Mouse (Mus musculus) small intestine, adult 2 months (tissue): Measurements from ENCODE around the gene Gm32802.

Experiments
- CTCF ChIP-seq: fragments of 200-500 bp; IDR thresholded peaks from 2 replicates; pipeline ENCODE4 v1.5.1; 2012; ENCODE audit warnings: low read depth, mild to moderate bottlenecking, control low read depth, inconsistent platforms, low read length, moderate library complexity, mixed read lengths; ENCODE audit not compliant: insufficient replicate concordance, insufficient read length; ENCODE audit errors: extremely low read depth
- POLR2A ChIP-seq: fragments of 200-500 bp; IDR thresholded peaks from 2 replicates; pipeline ENCODE4 v1.6.1; 2012; ENCODE audit warnings: low read depth, mild to moderate bottlenecking, control low read depth, inconsistent platforms, low read length, moderate library complexity

- TF ChIP-seq CTCF: no peak
- TF ChIP-seq POLR2A: no peak
Measured at GRCm38 (mm10) chr10:118250852-118251295, 7.6 kb upstream of the Gm32802 start.
